Mouse (Mus musculus) midbrain, embryonic 13.5 days (tissue): ENCODE data around the gene Tmem210. TPM values are rescaled to one million over a fixed set of nuclear protein-coding genes. Genes with fewer than 3 reads are reported as not detected.

Experiments
- ATAC-seq: fragments of 200-750 bp; cut with Nextera tagmentation; 2 replicates; pipeline ENCODE4 v1.8.0; 2017; ENCODE audit warnings: mild to moderate bottlenecking, moderate TSS enrichment, moderate library complexity
- H3K27ac ChIP-seq: fragments of 300-500 bp; sonication (generic); 2 replicates; pipeline ENCODE4 v1.5.1; 2015; ENCODE audit warnings: inconsistent platforms, mild to moderate bottlenecking, moderate library complexity
- H3K27me3 ChIP-seq: fragments of 300-500 bp; sonication (generic); 2 replicates; pipeline ENCODE4 v1.6.1; 2015; ENCODE audit warnings: mild to moderate bottlenecking, inconsistent platforms
- H3K36me3 ChIP-seq: fragments of 300-500 bp; sonication (generic); 2 replicates; pipeline ENCODE4 v1.6.1; 2015; ENCODE audit warnings: mild to moderate bottlenecking, inconsistent platforms
- H3K4me1 ChIP-seq: fragments of 300-500 bp; sonication (generic); replicated peaks from 2 replicates; pipeline ENCODE4 v1.6.1; 2015; ENCODE audit warnings: inconsistent platforms
- H3K4me2 ChIP-seq: fragments of 300-500 bp; sonication (generic); replicated peaks from 2 replicates; pipeline ENCODE4 v1.6.1; 2015; ENCODE audit warnings: moderate library complexity, mild to moderate bottlenecking, inconsistent platforms
- H3K4me3 ChIP-seq: fragments of 300-500 bp; sonication (generic); replicated peaks from 2 replicates; pipeline ENCODE4 v1.5.1; 2015; ENCODE audit warnings: mild to moderate bottlenecking, inconsistent platforms
- H3K9ac ChIP-seq: fragments of 300-500 bp; sonication (generic); replicated peaks from 2 replicates; pipeline ENCODE4 v1.6.1; 2015; ENCODE audit warnings: mild to moderate bottlenecking, inconsistent platforms
- H3K9me3 ChIP-seq: fragments of 300-500 bp; sonication (generic); 2 replicates; pipeline ENCODE4 v1.6.1; 2016; ENCODE audit warnings: mild to moderate bottlenecking, inconsistent platforms
- WGBS: fragments of 180-500 bp; shearing (Covaris S2); methylation state at CpG from one replicate; pipeline ENCODE4 v1.1.7; 2015; 5-methylcytosine and 5-hydroxymethylcytosine counted together
- polyA plus RNA-seq: library from polyadenylated mRNA; unstranded; fragments of >200 nt; fragmentation: Nextera tagmentation; extraction: Ambion mirVana; gene quantifications from 2 replicates; pipeline ENCODE4 v1.2.1, GENCODE M21; 2015

Tmem210 gene
- polyA plus RNA-seq, 1 experiment from 2014 or later: not detected

DNA sequence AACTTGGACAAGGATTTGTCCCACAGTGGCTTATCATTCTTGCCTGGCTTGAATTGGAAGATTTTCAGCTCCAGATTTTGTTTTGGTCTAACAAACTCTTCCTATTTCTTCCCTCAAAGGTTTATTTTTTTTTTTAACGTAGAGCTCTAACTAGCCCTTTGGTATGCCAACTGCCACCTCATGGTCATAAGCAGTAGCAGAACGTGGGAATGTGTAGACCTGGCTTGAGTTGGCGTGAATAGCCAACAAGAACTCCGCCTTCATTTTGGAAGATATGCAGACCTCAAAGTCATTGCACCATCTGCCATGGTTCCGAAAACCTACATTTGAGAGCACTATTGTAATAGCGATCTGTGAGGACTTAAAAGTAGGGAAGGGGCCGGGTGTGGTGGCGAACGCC, 43.5 kb downstream of the Tmem210 start:
- H3K27ac ChIP-seq: no peak overlapping the region
- no peak for ATAC-seq
- peaks cover 1% of the 10 kb centered on the region; the same call in 1 of the 2 replicates for H3K27me3 ChIP-seq
- 63% methylated on average over 9 of the region's 9 CpGs for WGBS
- H3K4me3 ChIP-seq: peak overlapping the region; percentile 94
- peaks cover 30% of the 10 kb centered on the region for H3K4me1 ChIP-seq
- peak overlapping the region; percentile 90 for H3K9ac ChIP-seq
- peak overlapping the region; percentile 66 for H3K4me2 ChIP-seq
- peaks cover 28% of the 10 kb centered on the region for H3K36me3 ChIP-seq
- no peaks in the 10 kb centered on the region for H3K9me3 ChIP-seq

DNA sequence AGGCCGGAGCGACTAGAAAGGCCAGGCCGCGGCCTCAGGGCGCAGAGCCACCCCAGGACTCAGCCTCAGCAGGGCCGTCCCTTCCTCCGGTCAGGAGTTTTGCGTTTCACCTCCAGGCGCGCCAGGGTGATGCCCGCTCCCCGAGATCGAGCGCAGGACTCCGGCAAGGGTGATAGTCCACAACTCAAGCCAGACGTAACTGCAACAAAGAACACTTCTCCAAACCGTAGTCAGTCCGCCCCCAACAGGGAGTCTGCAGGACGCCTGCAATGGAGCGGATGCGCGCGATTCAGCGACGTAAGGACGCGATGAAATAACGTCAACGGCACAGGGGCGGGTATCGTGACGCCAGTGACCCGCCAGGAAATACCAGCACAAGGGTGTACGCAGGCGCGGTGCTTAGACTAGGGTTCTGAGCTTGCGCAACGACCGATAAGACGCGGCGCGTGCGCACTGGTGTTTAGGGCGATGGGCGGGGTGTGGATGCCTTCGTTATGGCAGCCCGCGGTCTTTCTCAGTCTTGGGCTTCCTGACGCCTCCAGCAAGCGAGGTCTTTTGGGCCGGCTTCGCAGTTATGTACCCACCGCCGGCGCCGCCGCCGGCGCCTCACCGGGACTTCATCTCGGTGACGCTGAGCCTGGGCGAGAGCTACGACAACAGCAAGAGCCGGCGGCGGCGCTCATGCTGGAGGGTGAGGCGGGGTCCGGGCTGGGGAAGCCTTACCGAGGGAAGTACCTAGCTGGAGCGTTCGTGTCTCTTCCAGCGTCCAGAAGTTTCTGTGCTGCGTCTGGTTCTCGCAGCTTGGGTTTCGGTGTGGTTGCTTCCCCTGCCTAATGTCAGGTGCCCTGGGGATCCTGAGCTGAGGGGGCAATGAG, 44.6 kb downstream of the Tmem210 start, which contains the start of gene Man1b1:
Man1b1 (plus strand) TSS at position 53 of the 875 bp plus-strand sequence.
- H3K4me2 ChIP-seq: peak within 1 kb of the TSS; percentile 97
- no peaks in the 10 kb centered on the region for H3K9me3 ChIP-seq
- H3K4me3 ChIP-seq: peak within 1 kb of the TSS; percentile 94
- ATAC-seq: peak; percentile 99
- H3K9ac ChIP-seq: peak within 1 kb of the TSS; percentile 90
- peak within 1 kb of the TSS; percentile 87 for H3K27ac ChIP-seq
- no peaks in the 10 kb centered on the region for H3K27me3 ChIP-seq
- H3K36me3 ChIP-seq: peaks cover 38% of the 10 kb centered on the region
- WGBS: under 1% methylated on average over 78 of the region's 78 CpGs
- peaks cover 30% of the 10 kb centered on the region for H3K4me1 ChIP-seq

DNA sequence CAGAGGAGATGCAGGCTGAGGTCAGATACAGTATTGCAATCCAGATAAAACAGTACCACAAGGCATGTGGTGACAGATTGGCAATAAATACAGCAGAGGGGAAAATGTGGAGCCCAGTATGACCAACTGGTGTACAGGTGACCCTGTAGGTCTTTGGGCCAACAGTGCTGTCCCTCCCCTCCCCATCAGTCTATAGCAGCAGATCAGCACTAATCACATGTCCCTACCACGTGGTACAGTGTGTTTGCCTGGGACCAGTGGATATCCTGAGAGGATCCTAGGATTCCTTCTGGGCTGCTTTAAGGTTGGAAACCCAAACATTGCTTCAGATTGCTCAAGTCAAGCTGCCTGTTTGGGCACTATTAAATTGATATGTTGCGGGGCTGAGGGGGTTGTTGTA, 45.6 kb downstream of the Tmem210 start:
- H3K9me3 ChIP-seq: no peaks in the 10 kb centered on the region
- no peaks in the 10 kb centered on the region for H3K27me3 ChIP-seq
- 83% methylated on average over 2 of the region's 2 CpGs for WGBS
- peaks cover 30% of the 10 kb centered on the region for H3K4me1 ChIP-seq
- H3K4me2 ChIP-seq: peak overlapping the region; percentile 97
- no peak for ATAC-seq
- H3K9ac ChIP-seq: peak overlapping the region; percentile 90
- peaks cover 49% of the 10 kb centered on the region for H3K36me3 ChIP-seq
- H3K27ac ChIP-seq: no peak overlapping the region
- H3K4me3 ChIP-seq: peak overlapping the region; percentile 94

DNA sequence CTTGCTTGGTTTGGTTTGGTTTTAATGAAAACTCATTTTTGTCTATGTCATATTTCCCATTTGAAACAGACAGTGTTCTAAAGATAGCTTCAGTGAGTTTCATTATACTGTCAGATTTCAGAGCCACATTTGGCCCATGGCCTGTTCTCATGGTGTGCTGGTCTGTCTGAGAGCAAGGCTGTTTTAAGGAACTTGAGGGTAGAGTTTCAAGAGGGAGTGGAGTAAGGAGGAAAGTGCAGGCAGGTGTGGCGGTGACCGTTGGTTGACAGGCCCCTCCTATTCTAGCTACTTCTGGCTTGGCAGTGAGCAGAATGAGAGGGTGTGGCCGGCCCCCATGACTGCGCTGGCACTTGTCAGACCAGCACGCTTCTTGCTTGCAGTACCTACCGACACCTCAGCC, 50.4 kb downstream of the Tmem210 start:
- peaks cover 88% of the 10 kb centered on the region for H3K36me3 ChIP-seq
- 94% methylated on average over 6 of the region's 6 CpGs for WGBS
- no peak overlapping the region for H3K4me3 ChIP-seq
- H3K4me2 ChIP-seq: no peak overlapping the region
- no peak for ATAC-seq
- H3K4me1 ChIP-seq: peaks cover 18% of the 10 kb centered on the region
- no peak overlapping the region for H3K9ac ChIP-seq
- no peaks in the 10 kb centered on the region for H3K9me3 ChIP-seq
- H3K27ac ChIP-seq: no peak overlapping the region
- no peaks in the 10 kb centered on the region for H3K27me3 ChIP-seq

Other genes with a start within 250 kb of the Tmem210 start
- gene Nsmf, start 233.8 kb upstream of the Tmem210 start, polyA plus RNA-seq: 110 and 115 TPM in 2 replicates
- not detected in 2 replicates for gene Entpd8, start 207.8 kb upstream of the Tmem210 start, polyA plus RNA-seq
- gene Noxa1, start 193.0 kb upstream of the Tmem210 start, polyA plus RNA-seq: 0.16 TPM in 1 of 2 replicates, not detected in the other
- gene Nrarp, start 107.4 kb upstream of the Tmem210 start, polyA plus RNA-seq: 26.8 and 33.9 TPM in 2 replicates
- gene Tor4a, start 91.3 kb upstream of the Tmem210 start, polyA plus RNA-seq: 1.1 and 1.2 TPM in 2 replicates
- 113 and 117 TPM in 2 replicates for gene Nelfb, start 76.7 kb upstream of the Tmem210 start, polyA plus RNA-seq
- gene Stpg3, start 73.5 kb upstream of the Tmem210 start, polyA plus RNA-seq: not detected in 2 replicates
- 0.89 TPM in 1 of 2 replicates, not detected in the other for gene Fam166a, start 69.4 kb upstream of the Tmem210 start, polyA plus RNA-seq
- gene Tubb4b, start 63.4 kb upstream of the Tmem210 start, polyA plus RNA-seq: 362 and 392 TPM in 2 replicates
- gene Slc34a3, start 53.8 kb upstream of the Tmem210 start, polyA plus RNA-seq: not detected in 2 replicates
- not detected in 2 replicates for gene Rnf224, start 51.4 kb upstream of the Tmem210 start, polyA plus RNA-seq
- gene Rnf208, start 45.9 kb upstream of the Tmem210 start, polyA plus RNA-seq: 64.5 and 73.2 TPM in 2 replicates
- not detected in 2 replicates for gene Cysrt1, start 45.7 kb upstream of the Tmem210 start, polyA plus RNA-seq
- 4.9 and 5.1 TPM in 2 replicates for gene AL732309.1, start 41.3 kb upstream of the Tmem210 start, polyA plus RNA-seq
- gene Tmem203, start 32.7 kb upstream of the Tmem210 start, polyA plus RNA-seq: 18.6 and 19.6 TPM in 2 replicates
- gene Tprn, start 25.5 kb upstream of the Tmem210 start, polyA plus RNA-seq: 11.4 and 13.3 TPM in 2 replicates
- gene Ssna1, start 15.7 kb upstream of the Tmem210 start, polyA plus RNA-seq: 205 and 216 TPM in 2 replicates
- 147 and 149 TPM in 2 replicates for gene Anapc2, start 15.7 kb upstream of the Tmem210 start, polyA plus RNA-seq
- gene Lrrc26, start 1.8 kb downstream of the Tmem210 start, polyA plus RNA-seq: 0.27 TPM in 1 of 2 replicates, not detected in the other
- gene Grin1, start 31.0 kb downstream of the Tmem210 start, polyA plus RNA-seq: 17.5 and 19.0 TPM in 2 replicates
- 60.0 and 66.4 TPM in 2 replicates for gene Man1b1, start 44.2 kb downstream of the Tmem210 start, polyA plus RNA-seq
- 19.9 and 23.7 TPM in 2 replicates for gene Dpp7, start 68.2 kb downstream of the Tmem210 start, polyA plus RNA-seq
- 3.9 and 4.4 TPM in 2 replicates for gene Uap1l1, start 77.5 kb downstream of the Tmem210 start, polyA plus RNA-seq
- gene Sapcd2, start 84.2 kb downstream of the Tmem210 start, polyA plus RNA-seq: 23.1 and 25.5 TPM in 2 replicates
- 0.62 and 1.0 TPM in 2 replicates for gene Entpd2, start 107.7 kb downstream of the Tmem210 start, polyA plus RNA-seq
- 380 and 389 TPM in 2 replicates for gene Npdc1, start 111.2 kb downstream of the Tmem210 start, polyA plus RNA-seq
- gene Fut7, start 135.1 kb downstream of the Tmem210 start, polyA plus RNA-seq: 0.49 TPM in 1 of 2 replicates, not detected in the other
- gene Abca2, start 140.6 kb downstream of the Tmem210 start, polyA plus RNA-seq: 10.2 and 11.1 TPM in 2 replicates
- 2.7 and 4.0 TPM in 2 replicates for gene Clic3, start 168.7 kb downstream of the Tmem210 start, polyA plus RNA-seq
- gene Paxx, start 172.9 kb downstream of the Tmem210 start, polyA plus RNA-seq: 85.7 and 92.1 TPM in 2 replicates
- gene Ptgds, start 181.9 kb downstream of the Tmem210 start, polyA plus RNA-seq: 48.6 and 80.5 TPM in 2 replicates
- gene Lcn12, start 205.8 kb downstream of the Tmem210 start, polyA plus RNA-seq: not detected in 2 replicates
- gene Fbxw5, start 212.6 kb downstream of the Tmem210 start, polyA plus RNA-seq: 120 and 122 TPM in 2 replicates
- 5.6 and 7.2 TPM in 2 replicates for gene C8g, start 213.6 kb downstream of the Tmem210 start, polyA plus RNA-seq